Mouse (Mus musculus): ENCODE results near the gene Gpr137. TPM values are rescaled to one million over a fixed set of nuclear protein-coding genes. Genes with fewer than 3 reads are reported as not detected.

Gpr137 gene
- polyA plus RNA-seq, 1 experiment from 2014 or later, result 20.4 TPM

GRCm38 (mm10) chr19:6970460-6971085 lies 28.3 kb upstream of the Gpr137 start:
- no peak for ATAC-seq
- Histone ChIP-seq H3K36me3 (peaks cover 8% of the 10 kb centered on the region; the same call in 1 of the 2 replicates), H3K4me3 (replicated peaks) (peak overlapping the region; percentile 74), H3K4me1 (replicated peaks) (peaks cover 54% of the 10 kb centered on the region), H3K9ac (peak overlapping the region; percentile 87), H3K27ac (peak overlapping the region; percentile 92), H3K9me3 (no peaks in the 10 kb centered on the region), H3K27me3 (replicated peaks) (no peaks in the 10 kb centered on the region), H3K4me2 (replicated peaks) (peak overlapping the region; percentile 72)
- WGBS, result 28% methylated on average over 11 of the region's 11 CpGs

DNA sequence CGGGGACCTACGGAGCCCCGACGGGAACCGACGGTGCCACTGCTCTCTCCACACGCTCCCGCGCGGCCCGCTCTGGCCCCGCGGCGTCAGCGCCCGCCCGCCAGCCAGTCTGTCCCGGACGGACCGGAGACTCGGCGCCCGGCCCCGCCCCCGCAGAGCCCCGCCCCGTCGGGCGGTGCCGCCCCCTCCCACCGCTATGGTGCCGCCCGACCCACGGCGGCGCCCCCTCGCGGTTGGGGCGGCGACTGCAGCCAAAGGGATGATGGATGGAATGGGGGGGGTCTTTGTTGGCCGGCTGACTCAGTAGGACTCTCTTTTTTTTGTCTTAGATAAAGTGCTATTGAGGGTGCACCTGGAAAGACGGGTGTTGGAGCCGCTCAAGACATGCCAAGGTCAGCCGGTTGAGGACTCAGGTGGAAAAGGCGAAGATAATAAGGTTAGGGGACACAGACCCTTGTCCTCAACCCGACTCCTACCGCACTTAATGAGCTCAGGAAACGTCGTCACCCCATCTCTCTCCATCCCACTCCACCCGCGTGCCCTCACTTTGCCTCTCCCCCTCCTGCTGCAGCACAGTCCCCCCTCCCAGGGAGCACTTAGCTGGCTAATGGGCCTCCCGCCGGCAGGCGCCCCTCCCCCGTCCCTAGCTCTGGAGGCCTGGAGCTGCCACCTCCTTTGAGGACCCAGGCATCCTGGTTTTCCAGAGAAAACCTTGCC lies 27.5 kb upstream of the Gpr137 start:
- Histone ChIP-seq H3K4me2 (replicated peaks) (peak overlapping the region; percentile 72), H3K9ac (peak overlapping the region; percentile 87), H3K27ac (peak overlapping the region; percentile 92), H3K36me3 (peaks cover 15% of the 10 kb centered on the region), H3K4me1 (replicated peaks) (peaks cover 54% of the 10 kb centered on the region), H3K4me3 (replicated peaks) (peak overlapping the region; percentile 74), H3K27me3 (replicated peaks) (no peaks in the 10 kb centered on the region), H3K9me3 (no peaks in the 10 kb centered on the region)
- peak; percentile 72 for ATAC-seq
- WGBS, result 1% methylated on average over 54 of the region's 55 CpGs

- H3K27ac ChIP-seq, result peak overlapping the region; percentile 92
- no peaks in the 10 kb centered on the region for H3K27me3 ChIP-seq (replicated peaks)
- peak overlapping the region; percentile 87 for H3K9ac ChIP-seq
- peak; percentile 8 for ATAC-seq
- peaks cover 20% of the 10 kb centered on the region for H3K36me3 ChIP-seq
- H3K4me2 ChIP-seq (replicated peaks), result peak overlapping the region; percentile 72
- peaks cover 54% of the 10 kb centered on the region for H3K4me1 ChIP-seq (replicated peaks)
- H3K9me3 ChIP-seq, result no peaks in the 10 kb centered on the region
- under 1% methylated on average over 20 of the region's 20 CpGs for WGBS
- peak overlapping the region; percentile 74 for H3K4me3 ChIP-seq (replicated peaks)
These were observed 27.0 kb upstream of the Gpr137 start for GRCm38 (mm10) chr19:6969291-6969664.

- Histone ChIP-seq H3K4me2 (replicated peaks) (peak overlapping the region; percentile 72), H3K27ac (peak overlapping the region; percentile 92), H3K9ac (peak overlapping the region; percentile 87), H3K4me1 (replicated peaks) (peaks cover 50% of the 10 kb centered on the region), H3K4me3 (replicated peaks) (peak overlapping the region; percentile 74), H3K27me3 (replicated peaks) (no peaks in the 10 kb centered on the region), H3K9me3 (no peaks in the 10 kb centered on the region), H3K36me3 (peaks cover 25% of the 10 kb centered on the region)
- ATAC-seq, result peak; percentile 86
- 5% methylated on average over 15 of the region's 15 CpGs for whole genome bisulfite sequencing
These were observed 26.4 kb upstream of the Gpr137 start for GRCm38 (mm10) chr19:6968491-6969271.

DNA sequence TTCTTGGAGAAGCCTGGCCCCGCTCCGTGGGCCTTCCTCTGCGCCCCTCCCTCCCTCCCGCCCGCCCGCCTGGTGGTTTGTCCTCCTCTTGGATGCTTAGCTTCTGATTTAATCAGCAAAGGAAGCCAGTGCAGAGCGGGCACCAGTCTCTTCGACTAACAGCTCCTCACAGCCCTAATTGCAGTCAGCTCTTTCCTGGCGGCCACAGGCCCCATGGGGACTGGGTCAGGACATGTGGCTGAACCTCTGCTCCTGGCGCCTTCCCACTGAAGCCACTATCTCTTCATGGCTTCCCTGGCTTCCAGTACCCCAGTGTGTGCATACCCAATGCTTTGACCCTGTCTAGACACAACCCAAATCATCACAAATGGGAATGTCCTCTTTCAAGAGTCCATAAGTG lies 14.2 kb upstream of the Gpr137 start:
- H3K4me1 ChIP-seq (replicated peaks), result peaks cover 20% of the 10 kb centered on the region
- no peak overlapping the region for H3K4me3 ChIP-seq (replicated peaks)
- no peaks in the 10 kb centered on the region for H3K9me3 ChIP-seq
- no peak for ATAC-seq
- H3K9ac ChIP-seq, result no peak overlapping the region
- no peak overlapping the region for H3K27ac ChIP-seq
- no peak overlapping the region for H3K4me2 ChIP-seq (replicated peaks)
- 75% methylated on average over 10 of the region's 10 CpGs for WGBS
- H3K27me3 ChIP-seq (replicated peaks), result no peaks in the 10 kb centered on the region
- H3K36me3 ChIP-seq, result peaks cover 64% of the 10 kb centered on the region

DNA sequence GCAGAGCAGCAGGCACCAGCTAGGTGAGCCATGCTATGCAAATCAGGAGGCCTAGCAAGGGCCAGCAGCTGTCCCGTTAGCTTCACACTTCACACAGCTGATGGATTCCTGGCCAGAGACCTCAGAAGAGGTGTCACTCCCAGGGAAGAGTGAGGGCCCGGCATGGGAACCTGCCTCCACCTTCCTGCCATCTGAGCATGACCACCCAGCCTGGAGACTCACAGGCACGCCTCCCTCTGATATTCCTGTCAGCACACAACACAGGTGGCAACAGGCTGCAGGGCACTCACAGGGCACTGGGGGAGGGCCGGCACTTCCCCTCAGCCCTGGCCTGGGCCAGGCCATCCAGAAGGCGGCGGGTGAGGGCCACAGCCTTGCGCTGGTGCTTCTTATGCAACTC lies 13.1 kb upstream of the Gpr137 start:
- Histone ChIP-seq H3K9me3 (no peaks in the 10 kb centered on the region), H3K9ac (no peak overlapping the region), H3K27me3 (replicated peaks) (no peaks in the 10 kb centered on the region), H3K4me1 (replicated peaks) (peaks cover 20% of the 10 kb centered on the region), H3K27ac (no peak overlapping the region), H3K4me2 (replicated peaks) (no peak overlapping the region), H3K4me3 (replicated peaks) (no peak overlapping the region), H3K36me3 (peaks cover 60% of the 10 kb centered on the region)
- ATAC-seq, result no peak
- 77% methylated on average over 7 of the region's 7 CpGs for WGBS

DNA sequence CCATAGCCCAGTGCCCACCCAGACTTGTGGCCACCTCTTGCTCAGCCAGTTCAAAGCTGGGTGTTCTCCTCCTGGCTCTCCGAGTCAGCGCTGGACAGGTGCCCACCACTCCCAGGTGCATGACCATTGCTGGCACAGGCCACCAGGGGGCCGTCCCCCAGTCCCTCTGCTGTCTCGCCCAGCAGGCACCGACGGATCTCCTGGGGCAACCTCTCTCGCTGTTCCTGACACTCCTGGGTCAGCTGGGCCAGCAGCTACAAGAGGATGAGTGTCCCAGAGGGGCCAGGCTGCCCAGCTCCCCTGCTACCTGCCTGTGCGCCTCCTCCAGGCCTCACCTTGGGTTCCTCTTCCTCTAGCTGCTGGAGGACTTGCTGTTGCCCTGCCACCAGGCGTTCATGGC lies 11.8 kb upstream of the Gpr137 start:
- ATAC-seq, result no peak
- WGBS, result 45% methylated on average over 9 of the region's 9 CpGs
- H3K36me3 ChIP-seq, result peaks cover 46% of the 10 kb centered on the region

GRCm38 (mm10) chr19:6952712-6953037 lies 10.4 kb upstream of the Gpr137 start:
- H3K4me3 ChIP-seq (replicated peaks), result peak overlapping the region; percentile 55
- peak overlapping the region; percentile 88 for H3K4me2 ChIP-seq (replicated peaks)
- ATAC-seq, result peak; percentile 7; the same call in 1 of the 2 replicates
- peaks cover 34% of the 10 kb centered on the region for H3K36me3 ChIP-seq
- peak overlapping the region; percentile 68 for H3K9ac ChIP-seq
- H3K27me3 ChIP-seq (replicated peaks), result no peaks in the 10 kb centered on the region
- no peaks in the 10 kb centered on the region for H3K9me3 ChIP-seq
- peak overlapping the region; percentile 97 for H3K27ac ChIP-seq
- 8% methylated on average over 3 of the region's 3 CpGs for WGBS
- H3K4me1 ChIP-seq (replicated peaks), result peaks cover 36% of the 10 kb centered on the region

More for the DNA sequence above, 11.8 kb upstream of the Gpr137 start:
- Histone ChIP-seq H3K4me3 (replicated peaks) (no peak overlapping the region), H3K9me3 (no peaks in the 10 kb centered on the region), H3K4me1 (replicated peaks) (peaks cover 32% of the 10 kb centered on the region), H3K4me2 (replicated peaks) (0 out of 2 replicates have a peak overlapping the region, but pooled peaks have one; percentile 3), H3K27me3 (replicated peaks) (no peaks in the 10 kb centered on the region), H3K9ac (no peak overlapping the region), H3K27ac (peak overlapping the region; percentile 36; the same call in 1 of the 2 replicates)

DNA sequence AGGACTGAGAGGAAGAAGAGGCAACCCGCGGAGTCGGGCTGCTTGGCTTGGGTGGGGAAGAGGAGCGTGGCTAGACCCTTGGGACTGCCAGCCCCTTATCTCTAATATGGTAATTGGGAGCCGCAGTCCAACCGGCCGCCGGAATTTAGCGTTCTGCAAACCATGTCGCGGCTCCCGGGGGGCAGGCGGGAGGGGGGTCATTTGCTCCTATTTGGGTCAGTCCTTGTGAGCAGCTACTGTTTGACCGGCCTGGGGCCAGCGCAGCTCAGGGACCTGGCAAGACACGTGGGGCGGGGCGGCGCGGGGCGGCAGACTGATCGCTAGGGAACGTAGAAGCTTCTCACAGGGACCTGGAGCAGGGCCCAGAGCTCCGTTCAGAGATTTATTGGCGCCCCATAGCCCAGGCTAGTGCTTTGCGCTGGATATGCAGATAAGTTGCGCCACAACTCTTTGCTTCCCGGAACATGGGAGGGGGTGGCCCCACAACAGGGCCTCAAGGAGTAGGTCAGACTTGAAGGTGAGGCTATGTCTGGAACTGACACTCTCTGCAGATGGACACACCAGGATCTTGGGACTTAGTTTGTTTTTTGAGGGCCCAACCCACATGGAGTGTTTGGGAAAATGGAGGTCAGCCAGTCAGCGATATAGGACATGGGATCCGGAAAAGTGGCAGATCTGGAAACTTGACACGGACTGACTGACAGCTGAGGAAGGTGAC lies 9.9 kb upstream of the Gpr137 start:
- Histone ChIP-seq H3K4me3 (replicated peaks) (peak overlapping the region; percentile 55), H3K4me1 (replicated peaks) (peaks cover 36% of the 10 kb centered on the region), H3K27ac (peak overlapping the region; percentile 97), H3K9ac (peak overlapping the region; percentile 68), H3K4me2 (replicated peaks) (peak overlapping the region; percentile 88), H3K36me3 (peaks cover 28% of the 10 kb centered on the region), H3K9me3 (no peaks in the 10 kb centered on the region), H3K27me3 (replicated peaks) (no peaks in the 10 kb centered on the region)
- ATAC-seq, result peak; percentile 57
- WGBS, result 1% methylated on average over 31 of the region's 31 CpGs

- peak; percentile 78 for ATAC-seq
- peak overlapping the region; percentile 74 for H3K9ac ChIP-seq
- peaks cover 22% of the 10 kb centered on the region for H3K36me3 ChIP-seq
- no peaks in the 10 kb centered on the region for H3K27me3 ChIP-seq (replicated peaks)
- H3K4me1 ChIP-seq (replicated peaks), result peaks cover 36% of the 10 kb centered on the region
- H3K4me3 ChIP-seq (replicated peaks), result peak overlapping the region; percentile 55
- H3K27ac ChIP-seq, result peak overlapping the region; percentile 97
- peak overlapping the region; percentile 88 for H3K4me2 ChIP-seq (replicated peaks)
- H3K9me3 ChIP-seq, result no peaks in the 10 kb centered on the region
- under 1% methylated on average over 35 of the region's 35 CpGs for WGBS
These were observed 9.2 kb upstream of the Gpr137 start for GRCm38 (mm10) chr19:6951381-6951968.

DNA sequence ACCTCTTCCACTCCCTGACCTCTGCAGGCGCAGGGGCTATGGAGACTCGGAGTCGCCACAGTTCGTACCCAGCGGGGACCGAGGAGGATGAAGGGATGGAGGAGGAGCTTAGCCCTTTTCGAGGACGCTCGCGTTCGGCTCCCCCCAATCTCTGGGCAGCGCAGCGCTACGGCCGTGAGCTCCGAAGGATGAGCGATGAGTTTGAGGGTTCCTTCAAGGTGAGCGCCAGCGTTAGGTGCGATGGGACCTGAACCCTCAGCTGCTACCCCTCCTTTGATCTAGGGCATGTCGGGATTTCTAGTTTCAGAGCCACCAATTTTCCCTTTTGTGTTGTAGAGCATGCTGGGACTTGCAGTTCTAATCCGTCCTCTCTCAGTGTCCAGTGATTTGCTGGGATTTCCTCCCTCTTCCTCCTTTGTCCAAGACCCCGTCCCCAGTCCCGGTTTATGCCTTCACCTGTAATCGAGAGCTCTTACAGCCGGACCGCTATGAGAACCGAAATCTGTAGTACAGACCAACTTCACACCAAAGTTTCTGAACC lies 8.4 kb upstream of the Gpr137 start:
- Histone ChIP-seq H3K9me3 (no peaks in the 10 kb centered on the region), H3K4me2 (replicated peaks) (peak overlapping the region; percentile 88), H3K4me1 (replicated peaks) (peaks cover 36% of the 10 kb centered on the region), H3K27me3 (replicated peaks) (no peaks in the 10 kb centered on the region), H3K27ac (peak overlapping the region; percentile 97), H3K4me3 (replicated peaks) (peak overlapping the region; percentile 55), H3K9ac (peak overlapping the region; percentile 74), H3K36me3 (peaks cover 18% of the 10 kb centered on the region)
- ATAC-seq, result peak; percentile 16
- WGBS, result under 1% methylated on average over 28 of the region's 28 CpGs
